Mouse (Mus musculus) spleen, embryonic (tissue): ENCODE data around the gene Churc1.
"Not testable (repeated sequence)": the region's sequence is repeated elsewhere in the genome, so short reads cannot be mapped to it uniquely, and the experiment has no call there.

ENCODE experiments used
- CTCF ChIA-PET: fragments of 350-600 bp; sonication (Branson Sonifier 250); formaldehyde crosslinking; loops from one replicate; lab custom pipeline; 2022; lab: Charles Lee

Churc1 gene

GRCm38 (mm10) chr12:76792540-76792939, 27.2 kb downstream of the Churc1 start:
- CTCF ChIA-PET = not testable (repeated sequence)

- CTCF ChIA-PET = no interaction called here
These were observed 30.0 kb downstream of the Churc1 start, which contains the start of gene Gpx2 for GRCm38 (mm10) chr12:76795350-76795749. Gene Gpx2 (minus strand): TSS chr12:76795554.

DNA sequence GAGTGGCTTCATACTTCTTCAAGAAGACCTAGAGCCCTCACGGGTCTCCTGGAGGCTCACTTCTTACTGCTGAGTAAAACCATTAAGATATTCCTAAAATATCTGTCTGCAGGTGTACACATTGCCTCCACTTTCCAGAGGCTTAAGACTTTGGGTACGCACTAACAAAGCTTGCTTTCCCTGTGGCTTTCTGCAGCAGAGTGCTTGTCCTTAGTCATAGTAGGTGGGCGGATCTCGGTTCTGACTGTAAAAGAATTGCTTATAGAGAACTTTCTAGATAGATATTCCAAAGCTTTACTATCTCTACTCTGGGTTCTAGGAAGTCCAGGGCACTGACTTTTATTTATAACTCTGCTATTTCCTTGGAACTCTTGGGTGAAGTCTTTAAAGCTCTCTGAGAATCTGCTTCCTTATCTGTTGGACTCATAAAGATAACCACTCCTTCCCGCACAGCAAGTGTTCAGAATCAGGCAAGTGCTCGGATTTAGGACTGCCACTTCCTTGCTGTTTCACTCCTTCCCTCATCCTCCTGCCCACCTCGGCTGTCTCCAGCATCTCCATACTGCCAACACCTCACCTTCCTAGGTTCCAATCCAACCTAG, 31.7 kb downstream of the Churc1 start:
- CTCF ChIA-PET = no interaction called here

GRCm38 (mm10) chr12:76798008-76798720, 32.8 kb downstream of the Churc1 start:
- CTCF ChIA-PET = no interaction called here

GRCm38 (mm10) chr12:76803028-76803427, 37.7 kb downstream of the Churc1 start:
- CTCF ChIA-PET = interaction anchor here (0.5 kb wide), 1 partner anchor 29 kb away, joined by 3 read pairs; no protein-coding TSS in a partner anchor

DNA sequence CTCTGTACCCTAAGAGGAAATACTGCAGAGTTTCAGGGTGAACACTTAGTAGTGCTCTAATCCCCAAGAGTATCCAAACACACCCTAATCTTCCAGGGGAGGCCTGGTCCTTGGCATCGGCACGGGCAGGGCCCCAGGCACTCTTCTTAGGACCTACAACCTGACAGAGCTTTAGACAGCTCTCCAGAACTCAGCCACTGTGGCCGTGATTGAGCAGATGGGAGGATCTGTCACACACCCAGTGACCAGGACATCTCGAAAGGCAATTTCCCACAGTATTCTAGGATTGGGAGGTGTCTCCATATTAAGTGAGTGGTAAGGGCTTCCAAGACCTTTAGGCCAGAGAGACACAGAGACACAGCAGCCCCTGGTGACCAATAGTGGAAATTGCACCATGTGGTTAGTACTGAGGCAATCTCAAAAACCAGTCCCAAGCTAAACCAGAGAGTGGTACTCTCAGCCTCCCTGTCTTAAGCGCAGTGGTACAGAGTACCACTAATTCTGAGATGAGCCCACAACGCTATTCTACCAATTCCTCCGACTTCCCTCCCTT, 38.4 kb downstream of the Churc1 start:
- CTCF ChIA-PET = no interaction called here

DNA sequence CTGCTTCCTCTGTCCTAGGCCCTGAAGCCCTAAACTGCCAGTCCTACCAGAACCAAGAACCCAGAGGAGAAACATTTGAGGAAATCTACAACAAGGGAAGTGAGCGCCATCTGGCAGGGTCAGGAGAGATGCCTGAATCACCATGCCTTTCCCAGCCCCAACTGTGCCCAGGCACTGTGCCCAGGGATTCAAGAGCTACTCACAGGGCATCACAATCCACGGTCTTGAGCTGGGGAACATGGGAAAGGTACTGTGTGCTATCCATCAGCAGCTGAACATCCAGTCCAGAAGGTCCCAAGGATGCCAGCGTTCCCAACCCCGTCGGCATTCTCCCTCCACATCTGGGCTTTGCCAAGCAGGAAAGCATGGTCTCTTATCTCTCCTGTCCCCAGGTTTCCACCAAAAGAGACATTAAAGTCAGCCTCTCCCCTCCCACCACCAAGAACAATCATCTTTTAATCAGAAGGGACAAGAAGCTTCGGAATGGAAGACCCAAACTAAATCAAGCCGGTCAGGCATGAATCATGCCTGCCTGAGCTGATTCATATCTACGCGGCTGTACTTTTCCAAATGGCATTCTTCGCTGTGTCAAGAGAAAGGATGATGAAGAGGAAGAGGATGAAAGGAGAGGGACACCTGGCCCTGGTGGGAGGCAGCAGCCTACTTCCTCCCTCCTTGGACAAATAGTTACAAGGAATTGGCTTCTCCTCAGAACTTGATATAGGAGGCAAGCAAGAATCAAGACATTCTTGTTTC, 39.9 kb downstream of the Churc1 start:
- CTCF ChIA-PET = no interaction called here

DNA sequence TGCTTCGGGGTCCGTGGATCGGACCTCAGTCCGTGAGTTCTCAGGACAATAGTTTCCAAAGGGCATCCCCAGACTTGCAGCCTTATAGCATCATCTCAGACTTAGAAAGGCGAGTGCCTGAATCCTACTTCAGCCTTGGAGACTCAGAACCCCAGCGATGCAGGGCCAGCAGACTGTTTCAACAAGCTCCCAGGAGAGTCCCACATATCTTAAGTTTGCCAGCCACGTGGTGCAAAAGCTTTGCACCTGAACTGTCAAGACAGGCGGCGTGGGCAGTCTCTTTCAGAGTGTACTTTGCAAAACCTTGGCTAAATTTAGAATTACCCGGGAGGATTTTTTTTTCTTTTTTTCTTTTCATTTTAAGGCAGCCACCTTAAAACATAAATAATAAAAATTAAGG, 42.5 kb downstream of the Churc1 start:
- CTCF ChIA-PET = no interaction called here

DNA sequence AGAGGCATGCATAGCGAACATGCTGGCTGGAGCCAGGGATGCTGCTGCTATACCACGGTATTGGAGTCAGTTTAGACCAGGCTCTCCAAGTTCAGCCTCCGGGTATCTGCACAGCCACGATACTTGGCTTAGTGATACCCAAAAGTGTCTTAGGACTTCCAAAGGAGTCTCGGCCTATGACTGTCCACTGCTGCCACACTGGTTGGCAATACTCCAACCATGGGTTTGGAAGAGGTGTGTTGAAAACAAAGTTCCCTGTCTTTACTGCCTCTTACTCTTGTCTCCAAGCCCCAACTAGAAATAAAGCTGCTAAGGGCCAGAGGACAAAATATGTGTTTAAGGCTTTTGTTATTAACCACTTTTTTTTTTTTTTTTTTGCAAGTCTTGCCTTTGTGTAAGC, 45.2 kb downstream of the Churc1 start:
- CTCF ChIA-PET = interaction anchor here (0.7 kb wide), 1 partner anchor 428 kb away, joined by 14 read pairs; no protein-coding TSS in a partner anchor

DNA sequence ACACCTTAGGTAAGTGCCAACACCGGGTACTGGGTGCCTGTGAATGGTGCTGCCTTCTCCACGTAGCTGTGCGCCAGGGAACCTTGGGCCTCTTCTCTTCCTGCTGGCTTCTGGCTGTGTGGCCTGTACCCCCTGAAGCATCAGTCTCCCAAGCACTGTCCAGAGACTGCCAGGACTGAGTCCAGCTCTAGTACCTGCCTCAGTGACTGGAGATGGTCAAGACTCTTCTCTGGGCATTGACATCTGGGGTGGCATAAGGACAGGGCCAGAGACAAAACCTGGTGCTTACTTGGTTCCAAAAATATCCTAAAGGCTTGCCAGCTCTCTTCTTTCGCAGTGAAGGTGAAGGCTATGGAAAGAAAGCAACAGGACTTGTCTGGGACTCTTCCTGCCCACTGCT, 45.7 kb downstream of the Churc1 start:
- CTCF ChIA-PET = interaction anchor here (0.7 kb wide), 1 partner anchor 429 kb away, joined by 14 read pairs; no protein-coding TSS in a partner anchor

DNA sequence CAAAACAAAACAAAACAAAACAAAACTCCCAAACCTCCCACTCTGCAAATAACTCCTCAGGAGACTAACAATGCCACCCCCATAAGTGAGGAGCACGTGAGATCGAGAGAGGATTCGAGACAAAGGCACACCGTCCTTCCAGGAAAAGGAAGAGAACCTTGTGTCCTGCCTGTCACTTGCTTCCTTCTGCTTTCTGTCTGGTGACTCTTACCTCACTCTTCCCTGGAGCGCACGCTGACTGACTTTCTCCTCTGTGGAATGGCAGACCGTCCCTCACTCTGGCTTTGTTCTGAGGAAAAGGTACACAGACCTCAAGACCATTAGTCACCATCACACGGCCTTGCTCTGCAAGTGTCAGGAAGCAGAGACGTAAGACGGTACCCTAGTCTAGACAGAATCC, 48.2 kb downstream of the Churc1 start:
- CTCF ChIA-PET = no interaction called here

DNA sequence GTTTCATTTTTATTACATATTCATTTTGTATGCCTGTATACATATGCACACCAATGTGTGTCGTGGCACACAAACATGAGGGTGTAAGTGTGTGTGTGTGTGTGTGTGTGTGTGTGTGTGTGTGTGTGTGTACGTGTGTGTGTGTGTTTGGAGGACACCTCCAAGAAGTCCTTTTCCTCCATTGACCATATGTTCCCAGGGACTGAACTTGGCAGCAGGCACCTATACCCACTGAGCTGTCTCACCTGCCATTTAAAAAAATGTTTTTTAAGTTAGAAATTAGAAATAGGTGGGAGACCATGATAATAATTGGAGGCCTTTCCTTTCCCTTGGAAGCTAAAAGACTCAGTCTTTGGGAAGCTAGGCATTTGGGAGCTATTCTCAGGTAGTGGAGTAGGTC, 48.8 kb downstream of the Churc1 start:
- CTCF ChIA-PET = interaction anchor here (0.7 kb wide), 1 partner anchor 15 kb away, joined by 4 read pairs; no protein-coding TSS in a partner anchor

- CTCF ChIA-PET = no interaction called here
These were observed 51.4 kb downstream of the Churc1 start for GRCm38 (mm10) chr12:76816720-76817119.

DNA sequence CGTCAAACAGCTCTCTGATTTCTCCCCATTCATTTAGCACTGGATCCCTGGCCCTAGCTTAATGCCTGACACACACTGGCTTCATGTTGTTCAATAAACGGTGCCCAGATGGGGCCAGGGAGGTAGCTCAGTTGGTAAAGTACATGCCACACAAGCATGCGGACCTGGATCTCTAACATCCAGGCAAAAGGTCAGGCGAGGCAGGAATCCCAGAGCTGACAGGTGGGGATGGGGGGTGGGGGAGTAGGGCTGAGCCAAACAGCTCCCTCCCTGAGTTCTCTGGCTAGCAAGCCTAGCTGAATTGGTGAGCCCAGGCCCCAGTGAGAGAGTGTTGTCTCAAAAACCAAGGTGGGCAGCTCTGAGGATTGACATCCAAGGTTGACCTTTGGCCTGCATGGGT, 51.8 kb downstream of the Churc1 start:
- CTCF ChIA-PET = no interaction called here

- CTCF ChIA-PET = no interaction called here
These were observed 52.8 kb downstream of the Churc1 start for GRCm38 (mm10) chr12:76818120-76818519.

DNA sequence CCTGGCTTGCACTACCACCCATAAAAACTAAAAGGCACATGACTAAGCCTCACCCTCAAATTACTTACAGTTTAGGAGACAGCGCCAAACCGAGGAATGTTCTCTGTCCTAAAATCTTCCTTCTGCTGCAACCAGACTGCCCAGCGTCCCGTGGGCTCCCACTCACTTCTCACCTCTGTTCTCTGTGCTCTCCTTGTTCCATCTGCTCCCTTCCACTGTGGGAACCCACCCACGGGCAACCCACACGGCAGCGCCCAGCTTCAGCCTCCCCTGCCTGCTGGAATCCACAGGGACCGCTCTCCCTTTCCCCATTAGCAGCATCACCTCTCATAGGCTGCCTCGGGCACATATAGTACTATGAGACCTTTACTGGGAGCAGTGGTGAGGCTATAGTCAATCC, 53.6 kb downstream of the Churc1 start:
- CTCF ChIA-PET = no interaction called here

DNA sequence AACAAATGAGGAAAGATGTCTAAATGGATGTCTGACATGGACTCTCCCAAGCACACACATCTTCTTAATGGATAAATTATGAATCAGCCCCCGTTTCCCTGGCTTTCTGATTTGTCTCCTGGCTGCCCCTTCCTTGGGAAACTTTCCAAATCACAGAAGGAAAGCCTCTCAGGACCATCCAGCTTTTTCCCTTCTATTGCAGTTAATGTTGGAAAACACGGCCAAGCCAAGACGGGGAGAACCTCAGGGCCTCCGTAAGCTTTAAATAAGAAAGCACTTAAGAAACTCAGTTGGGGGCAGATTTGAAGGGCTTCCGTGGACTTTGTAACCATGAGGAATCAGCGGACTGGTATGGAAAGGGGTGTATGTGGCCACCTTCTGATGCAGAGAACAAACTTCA, 54.5 kb downstream of the Churc1 start:
- CTCF ChIA-PET = no interaction called here

GRCm38 (mm10) chr12:76820615-76821014, 55.3 kb downstream of the Churc1 start:
- CTCF ChIA-PET = no interaction called here

DNA sequence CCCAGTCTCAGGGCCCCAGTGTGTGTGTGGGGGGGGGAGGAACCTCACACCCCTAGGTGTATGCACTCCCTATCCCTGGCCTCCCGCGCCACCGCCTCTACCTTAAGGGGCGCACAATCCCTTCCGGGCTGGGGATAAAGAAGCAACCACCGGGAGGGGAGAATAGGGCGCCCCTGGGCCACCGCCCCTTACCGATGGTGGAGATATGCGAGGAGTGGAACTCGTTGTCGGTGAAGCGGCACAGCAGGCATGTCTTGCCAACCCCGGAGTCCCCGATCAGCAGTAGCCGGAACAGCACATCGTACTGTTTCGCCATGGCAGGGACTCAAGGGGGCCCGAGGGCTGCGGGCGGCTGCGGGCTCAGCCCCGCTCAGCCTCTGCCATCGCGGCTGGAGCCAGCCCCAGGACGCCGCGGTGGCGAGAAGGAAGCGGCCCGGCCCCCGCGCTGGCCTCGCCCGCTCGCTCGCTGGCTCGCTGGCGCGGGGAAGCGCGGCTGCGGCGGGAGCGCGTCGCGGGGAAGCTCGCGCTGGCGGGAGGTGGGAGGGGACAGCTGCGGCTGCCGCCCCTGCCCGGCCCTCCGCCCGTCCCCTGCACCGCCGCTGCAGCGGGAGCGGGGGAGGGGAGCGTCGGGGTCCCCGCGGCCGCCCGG, 56.8 kb downstream of the Churc1 start:
- CTCF ChIA-PET = no interaction called here

DNA sequence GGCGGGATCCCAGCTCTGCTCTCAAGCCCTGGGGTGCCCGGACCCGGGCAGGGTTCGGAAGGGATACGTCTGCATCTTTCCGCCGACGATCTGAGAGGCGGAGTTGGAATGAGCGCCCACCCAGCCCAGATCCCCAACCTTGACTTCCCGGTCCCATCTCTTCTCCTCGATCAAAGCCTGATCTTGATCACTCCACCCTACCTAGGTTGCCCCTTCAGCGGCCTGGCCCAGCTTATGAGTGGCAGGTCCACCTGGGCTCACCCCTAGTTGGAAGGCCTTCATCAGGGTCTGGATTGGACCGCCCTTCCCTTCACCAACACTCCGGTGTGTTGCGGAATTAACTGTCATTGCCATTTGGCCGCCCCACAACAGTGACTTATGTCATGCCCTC, 57.3 kb downstream of the Churc1 start, which contains the start of gene Rab15:
Rab15 (minus strand) TSS at position 258 of the 391 bp plus-strand sequence.
- CTCF ChIA-PET = no interaction called here

GRCm38 (mm10) chr12:76825283-76825682, 59.9 kb downstream of the Churc1 start:
- CTCF ChIA-PET = no interaction called here
